Mouse (Mus musculus) E14TG2a.4 (cell line): Measurements from ENCODE around the gene Fam198b.
A peak's percentile ranks its signal among the peaks of the same experiment; 100 is the strongest.

Experiments
- H3K27me3 ChIP-seq: 2 replicates; pipeline ENCODE4 v1.6.1; 2014; ENCODE audit warnings: low read length, control low read depth; ENCODE audit not compliant: insufficient read depth
- H3K36me3 ChIP-seq: 2 replicates; pipeline ENCODE4 v1.6.1; 2014; ENCODE audit warnings: low read length, control low read depth; ENCODE audit not compliant: insufficient read depth
- H3K4me1 ChIP-seq: replicated peaks from 2 replicates; pipeline ENCODE4 v1.6.1; 2014; ENCODE audit warnings: low read depth, low read length, control low read depth
- H3K4me3 ChIP-seq: replicated peaks from 2 replicates; pipeline ENCODE4 v1.5.1; 2014; ENCODE audit warnings: mild to moderate bottlenecking, low read length
- H3K9me3 ChIP-seq: 2 replicates; pipeline ENCODE4 v1.6.1; 2014; ENCODE audit warnings: low read length, control low read depth
- CTCF ChIP-seq: conservative IDR thresholded peaks from 2 replicates; pipeline ENCODE4 v1.5.1; 2014; ENCODE audit warnings: low read length
- NANOG ChIP-seq: IDR thresholded peaks from 2 replicates; pipeline ENCODE4 v1.6.1; 2014; ENCODE audit warnings: borderline replicate concordance, low read length, mixed read lengths
- POU5F1 ChIP-seq: IDR thresholded peaks from 2 replicates; pipeline ENCODE4 v1.6.1; 2014; ENCODE audit warnings: low read length, borderline replicate concordance

Fam198b gene

DNA sequence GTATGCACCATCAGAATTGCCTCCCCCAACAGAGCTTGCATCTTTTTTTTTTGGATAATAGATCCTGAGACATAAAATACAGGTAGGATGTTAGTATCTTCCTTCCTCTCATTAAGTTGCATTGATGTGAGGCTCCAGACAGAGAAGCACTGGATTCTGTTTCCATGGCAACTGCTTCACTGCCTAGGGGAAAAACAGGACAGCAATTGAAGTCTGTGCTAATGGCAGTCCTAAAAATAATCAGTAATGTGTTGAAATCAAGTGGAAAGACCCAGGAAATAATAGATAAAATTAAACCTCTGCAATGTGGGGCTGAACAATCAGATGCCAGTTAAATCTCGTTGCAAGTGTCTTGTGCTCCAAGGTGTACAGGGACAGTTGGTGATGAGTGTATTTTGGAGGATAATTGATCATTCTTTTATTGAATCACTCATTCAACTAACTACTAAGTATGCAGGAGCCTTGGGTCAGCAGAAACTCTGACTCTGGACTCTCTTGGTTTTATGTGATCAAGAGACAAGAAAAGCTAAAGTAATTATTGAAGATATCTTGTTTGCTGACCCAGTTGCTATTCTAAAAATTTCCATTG, 17.1 kb upstream of the Fam198b start:
- H3K27me3 ChIP-seq = no peaks in the 10 kb centered on the region
- H3K4me3 ChIP-seq = no peak overlapping the region
- H3K9me3 ChIP-seq = no peaks in the 10 kb centered on the region
- H3K36me3 ChIP-seq = no peaks in the 10 kb centered on the region
- H3K4me1 ChIP-seq = no peaks in the 10 kb centered on the region
- TF ChIP-seq NANOG (no peak), CTCF (no peak), POU5F1 (no peak)

DNA sequence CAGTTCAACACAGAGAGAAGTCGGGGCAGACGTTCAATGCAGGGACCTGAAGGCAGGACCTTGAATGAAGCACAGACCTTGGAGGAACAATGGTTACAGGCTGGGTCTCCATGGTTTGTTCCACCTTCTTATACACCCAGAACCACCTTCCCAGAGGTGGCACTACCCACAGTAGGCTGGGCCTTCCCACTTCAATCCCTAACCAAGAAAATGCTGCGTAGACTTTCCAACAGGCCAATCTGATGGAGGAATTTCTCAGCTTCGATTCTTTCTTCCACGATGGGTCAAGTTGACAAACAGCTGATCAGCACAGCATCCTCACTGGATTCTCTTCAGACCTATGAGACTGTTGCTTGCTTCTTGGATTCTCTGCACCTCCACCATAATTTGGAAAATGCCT, 8.9 kb upstream of the Fam198b start:
- Histone ChIP-seq H3K4me1 (peaks cover 6% of the 10 kb centered on the region; the same call in 1 of the 2 replicates), H3K4me3 (no peak overlapping the region), H3K9me3 (no peaks in the 10 kb centered on the region), H3K27me3 (no peaks in the 10 kb centered on the region), H3K36me3 (no peaks in the 10 kb centered on the region)
- TF ChIP-seq NANOG (no peak), CTCF (no peak), POU5F1 (no peak)

DNA sequence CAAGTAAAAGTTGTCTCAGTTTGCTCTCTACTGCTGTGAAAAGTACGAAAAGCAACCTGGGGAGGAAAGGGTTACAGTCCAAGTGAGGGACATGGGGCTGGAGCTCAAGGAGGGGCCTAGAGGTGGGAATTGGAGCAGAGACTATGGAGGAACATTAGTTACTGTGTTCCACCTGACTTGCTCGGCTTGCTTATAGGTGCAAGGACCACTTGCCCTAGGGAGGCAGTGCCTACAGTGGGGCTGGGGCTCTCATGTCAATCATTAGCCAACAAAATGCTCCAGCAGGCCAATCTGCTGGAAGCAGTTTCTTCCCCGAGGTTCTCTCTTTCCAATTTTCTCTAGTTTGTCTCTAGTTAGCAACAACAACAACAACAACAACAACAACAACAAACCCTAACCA, 6.0 kb upstream of the Fam198b start:
- Histone ChIP-seq H3K9me3 (no peaks in the 10 kb centered on the region), H3K4me1 (peaks cover 8% of the 10 kb centered on the region), H3K36me3 (no peaks in the 10 kb centered on the region), H3K4me3 (no peak overlapping the region), H3K27me3 (no peaks in the 10 kb centered on the region)
- TF ChIP-seq POU5F1 (no peak), CTCF (no peak), NANOG (no peak)

DNA sequence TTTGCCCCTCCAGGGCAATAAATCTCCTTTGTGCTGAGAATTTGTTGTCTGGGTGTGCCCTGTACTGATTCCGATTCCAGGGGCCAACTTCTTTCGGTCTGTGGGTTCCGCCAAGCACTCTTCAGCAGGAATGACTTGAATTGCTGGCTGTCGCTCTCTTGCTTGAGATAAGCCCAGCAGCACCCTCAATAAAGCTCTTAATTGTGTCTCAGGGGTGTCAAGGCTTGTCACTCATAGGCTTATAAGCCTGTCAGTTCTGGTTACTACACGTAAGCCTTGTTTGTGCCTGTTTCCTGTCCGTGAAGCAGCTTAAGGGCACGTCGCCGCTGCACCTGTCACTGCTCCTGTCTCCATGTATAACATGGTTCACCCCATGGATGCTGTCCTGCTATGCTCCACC, 5.1 kb upstream of the Fam198b start:
- Histone ChIP-seq H3K36me3 (no peaks in the 10 kb centered on the region), H3K27me3 (no peaks in the 10 kb centered on the region), H3K4me3 (peak overlapping the region; percentile 32; the same call in 1 of the 2 replicates), H3K9me3 (no peaks in the 10 kb centered on the region), H3K4me1 (peaks cover 17% of the 10 kb centered on the region)
- TF ChIP-seq CTCF (no peak), POU5F1 (no peak), NANOG (no peak)

DNA sequence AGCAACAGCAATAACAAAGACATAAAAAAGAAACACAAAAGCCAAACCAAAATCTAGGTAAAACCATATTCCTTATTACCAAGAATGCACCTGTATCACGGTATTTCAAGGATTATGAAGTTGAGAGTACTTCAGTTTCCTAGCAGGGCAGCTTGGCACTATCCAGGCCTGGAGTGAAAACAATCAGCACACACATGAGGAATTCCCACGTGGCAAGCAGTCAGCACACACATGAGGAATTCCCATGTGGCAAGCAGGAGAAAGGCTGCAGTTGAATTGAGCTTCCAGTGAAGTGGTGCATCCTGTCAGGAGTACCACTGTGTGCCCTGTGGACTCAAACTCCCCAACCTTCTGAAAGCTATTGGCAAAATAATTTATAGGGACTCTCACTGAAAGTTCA, 2.7 kb upstream of the Fam198b start:
- no peaks in the 10 kb centered on the region for H3K9me3 ChIP-seq
- peaks cover 31% of the 10 kb centered on the region for H3K4me1 ChIP-seq
- H3K36me3 ChIP-seq = no peaks in the 10 kb centered on the region
- TF ChIP-seq CTCF = no peak
- no peak for TF ChIP-seq NANOG
- TF ChIP-seq POU5F1 = no peak
- H3K27me3 ChIP-seq = no peaks in the 10 kb centered on the region
- H3K4me3 ChIP-seq = no peak overlapping the region

DNA sequence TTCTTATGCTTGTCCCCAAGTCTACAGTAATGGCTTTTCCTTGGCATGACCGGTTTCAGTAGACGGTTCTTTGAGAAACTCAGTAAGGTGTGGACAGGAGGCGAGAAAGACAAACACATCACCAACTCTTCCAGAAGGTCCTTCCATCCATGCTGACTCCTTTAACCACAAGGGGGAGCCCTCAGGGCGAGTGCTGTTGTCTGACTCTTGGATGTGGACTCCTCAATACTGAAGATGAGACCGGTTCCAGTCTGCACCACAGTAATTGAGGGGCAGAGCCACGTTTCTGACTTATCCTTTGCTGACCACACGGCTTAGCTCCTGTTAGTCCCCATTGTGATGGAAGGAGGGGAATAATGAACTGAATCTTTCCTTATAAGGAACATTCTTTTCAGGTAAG, 1.2 kb upstream of the Fam198b start:
- peaks cover 31% of the 10 kb centered on the region for H3K4me1 ChIP-seq
- no peaks in the 10 kb centered on the region for H3K36me3 ChIP-seq
- H3K27me3 ChIP-seq = no peaks in the 10 kb centered on the region
- no peak overlapping the region for H3K4me3 ChIP-seq
- no peaks in the 10 kb centered on the region for H3K9me3 ChIP-seq
- TF ChIP-seq CTCF = peak; percentile 78
- no peak for TF ChIP-seq POU5F1

DNA sequence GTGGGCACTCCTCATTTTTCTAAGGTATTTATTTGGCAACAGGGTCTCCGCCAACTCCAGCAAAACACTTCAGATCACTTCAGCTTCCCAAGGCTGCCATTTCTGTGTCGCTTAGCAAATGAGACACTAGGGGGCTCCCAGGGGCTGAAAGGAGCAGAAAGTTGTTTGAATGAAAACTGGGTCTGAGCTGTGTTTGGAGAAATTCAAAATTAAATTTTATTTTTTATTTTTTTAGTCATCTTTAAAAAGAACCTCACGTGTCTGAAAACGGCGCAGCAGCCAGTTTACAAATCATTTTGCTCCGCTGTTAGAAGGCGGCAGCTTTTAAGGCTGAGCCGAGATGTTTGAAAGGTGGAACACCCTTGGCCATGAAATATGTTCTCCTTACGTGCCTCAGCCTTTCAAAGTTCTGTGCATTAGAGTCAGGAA, 442 bp downstream of the Fam198b start:
- no peak for TF ChIP-seq NANOG
- TF ChIP-seq POU5F1 = no peak
- peak; percentile 59 for TF ChIP-seq CTCF
- H3K27me3 ChIP-seq = no peaks in the 10 kb centered on the region
- H3K4me1 ChIP-seq = peaks cover 26% of the 10 kb centered on the region
- no peaks in the 10 kb centered on the region for H3K9me3 ChIP-seq
- H3K36me3 ChIP-seq = no peaks in the 10 kb centered on the region
- peak overlapping the region; percentile 67 for H3K4me3 ChIP-seq

DNA sequence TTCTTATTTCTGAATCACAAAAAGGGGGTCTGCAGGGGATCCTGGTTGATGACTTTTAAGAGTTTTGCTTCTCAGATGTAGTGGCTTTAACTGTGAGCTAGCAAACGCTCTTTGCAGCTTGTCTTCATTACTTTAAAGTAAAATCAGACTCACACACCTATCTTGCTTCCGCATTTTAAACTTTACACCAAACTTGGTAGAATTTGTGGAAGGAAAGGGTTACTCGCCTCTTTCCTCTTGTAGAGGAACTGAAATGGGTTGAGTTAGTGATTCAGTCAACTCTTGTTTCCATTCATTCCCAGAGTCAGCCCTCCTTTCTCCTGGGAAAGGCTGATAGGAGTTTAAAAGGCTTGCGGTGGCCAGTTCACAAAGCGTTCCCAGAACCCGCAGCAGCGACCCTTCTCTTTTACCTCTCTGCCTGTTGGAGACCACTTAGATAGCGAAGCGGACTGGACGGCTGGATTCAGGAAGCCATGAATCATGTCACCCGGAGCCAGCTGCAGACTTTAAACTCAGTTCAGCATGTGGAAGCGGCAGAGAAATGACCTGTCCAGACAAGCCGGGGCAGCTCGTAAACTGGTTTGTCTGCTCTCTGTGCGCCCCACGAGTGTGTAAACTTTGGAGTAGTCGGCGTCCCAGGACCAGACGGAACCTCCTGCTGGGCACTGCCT, 1.5 kb downstream of the Fam198b start:
- H3K4me1 ChIP-seq = peaks cover 26% of the 10 kb centered on the region
- H3K9me3 ChIP-seq = no peaks in the 10 kb centered on the region
- peak overlapping the region; percentile 69 for H3K4me3 ChIP-seq
- H3K27me3 ChIP-seq = no peaks in the 10 kb centered on the region
- no peaks in the 10 kb centered on the region for H3K36me3 ChIP-seq
- TF ChIP-seq CTCF = no peak
- no peak for TF ChIP-seq NANOG
- no peak for TF ChIP-seq POU5F1
